Comparison of ENCODE assay signal across 7 mouse cellular contexts in genomic region chr6:49036275-49037267, GRCm38 (mm10). TPM values are rescaled to one million over a fixed set of nuclear protein-coding genes. Genes with fewer than 3 reads are reported as not detected.
A peak's percentile ranks its signal among the peaks of the same experiment; 100 is the strongest.
DNase-seq lines count a peak whose midpoint lies in the region; ATAC-seq and TF ChIP-seq lines count a peak whose summit lies in the region.

Gpnmb (plus strand) TSS chr6:49036546.

- H3K4me2 ChIP-seq in embryonic facial prominence, embryonic 14.5 days (ENCODE audit: low read depth, low read length) = peak within 1 kb of the TSS; percentile 46
- 0 out of 2 replicates have a peak within 1 kb of the TSS, but pooled peaks have one; percentile 14 for H3K4me2 ChIP-seq in midbrain, embryonic 16.5 days (ENCODE audit: low read length)

- no peak for TF ChIP-seq POLR2A in thymus, adult 2 months (IDR thresholded peaks at IDR 0.05; ENCODE audit: control insufficient read depth, extremely low read depth, insufficient read depth, low read length, poor library complexity)

- no peak for DNase-seq in thymus, adult 2 months
- no peak for DNase-seq in thymus, postnatal 36 days
- no peak for DNase-seq in embryonic facial prominence, embryonic 14.5 days (ENCODE audit: low spot score)
- DNase-seq in right cerebral cortex, postnatal 36 days (ENCODE audit: low spot score in 2 of 2) = no peak
- DNase-seq in left cerebral cortex, postnatal 36 days (ENCODE audit: low spot score in 2 of 2) = no peak

- H3K4me3 ChIP-seq in thymus, adult 2 months (ENCODE audit: control insufficient read depth, insufficient read depth, low read length) = peak within 1 kb of the TSS; percentile 8; the same call in 1 of the 2 replicates
- H3K4me3 ChIP-seq in embryonic facial prominence, embryonic 14.5 days (ENCODE audit: low read depth, low read length) = peak within 1 kb of the TSS; percentile 23
- H3K4me3 ChIP-seq in midbrain, embryonic 16.5 days (ENCODE audit: low read depth, low read length) = no peak within 1 kb of the TSS

- peaks cover 17% of the 10 kb centered on the region for H3K4me1 ChIP-seq in thymus, adult 2 months (replicated peaks; ENCODE audit: control insufficient read depth, insufficient read depth, low read length)
- 0 out of 2 replicates have a peak, but pooled peaks cover 3% of the 10 kb centered on the region for H3K4me1 ChIP-seq in embryonic facial prominence, embryonic 14.5 days (ENCODE audit: control insufficient read depth, insufficient read depth, low read length)
- H3K4me1 ChIP-seq in midbrain, embryonic 16.5 days (ENCODE audit: control insufficient read depth, insufficient read depth, low read length) = peaks cover 4% of the 10 kb centered on the region; the same call in 1 of the 2 replicates

- TF ChIP-seq CTCF in thymus, adult 2 months (IDR thresholded peaks at IDR 0.05; ENCODE audit: borderline replicate concordance, control insufficient read depth, extremely low read depth, insufficient read depth, low read length, poor library complexity) = no peak

- no peak within 1 kb of the TSS for H3K27ac ChIP-seq in thymus, adult 2 months (ENCODE audit: control insufficient read depth, insufficient read depth, low read length)
- no peak within 1 kb of the TSS for H3K27ac ChIP-seq in embryonic facial prominence, embryonic 14.5 days (replicated peaks; ENCODE audit: low read depth, low read length)
- no peak within 1 kb of the TSS for H3K27ac ChIP-seq in midbrain, embryonic 16.5 days (ENCODE audit: low read length)

- 0 out of 2 replicates have a peak, but pooled peaks have one; percentile 30 for ATAC-seq in embryonic facial prominence, embryonic 14.5 days (ENCODE audit: low read depth)
- ATAC-seq in inflammation-experienced regulatory T-cells, adult 6 months = peak; percentile 72
- no peak for ATAC-seq in midbrain, embryonic 16.5 days

- no peaks in the 10 kb centered on the region for H3K9me3 ChIP-seq in embryonic facial prominence, embryonic 14.5 days (ENCODE audit: control insufficient read depth, low read length)
- no peaks in the 10 kb centered on the region for H3K9me3 ChIP-seq in midbrain, embryonic 16.5 days (replicated peaks; ENCODE audit: control insufficient read depth, low read length, poor library complexity, severe bottlenecking)

- intact Hi-C loops in left cerebral cortex, postnatal 36 days (cut with DNase I) = no loop called here

- H3K36me3 ChIP-seq in thymus, adult 2 months (ENCODE audit: control insufficient read depth, insufficient read depth, low read length) = no peaks in the 10 kb centered on the region
- H3K36me3 ChIP-seq in embryonic facial prominence, embryonic 14.5 days (ENCODE audit: control insufficient read depth, insufficient read depth, low read length) = no peaks in the 10 kb centered on the region
- no peaks in the 10 kb centered on the region for H3K36me3 ChIP-seq in midbrain, embryonic 16.5 days (ENCODE audit: control insufficient read depth, insufficient read depth, low read length)

- no peaks in the 10 kb centered on the region for H3K27me3 ChIP-seq in thymus, adult 2 months (ENCODE audit: control insufficient read depth, insufficient read depth, low read length)
- H3K27me3 ChIP-seq in embryonic facial prominence, embryonic 14.5 days (replicated peaks; ENCODE audit: control insufficient read depth, insufficient read depth, low read length) = no peaks in the 10 kb centered on the region
- peaks cover 5% of the 10 kb centered on the region; the same call in 1 of the 2 replicates for H3K27me3 ChIP-seq in midbrain, embryonic 16.5 days (ENCODE audit: control insufficient read depth, insufficient read depth, low read depth, low read length)

- 36% methylated on average over 28 of the region's 28 CpGs for WGBS in thymus, adult 2 months
- WGBS in embryonic facial prominence, embryonic 14.5 days = 29% methylated on average over 28 of the region's 28 CpGs
- WGBS in midbrain, embryonic 16.5 days = 46% methylated on average over 28 of the region's 28 CpGs

- 0 out of 2 replicates have a peak within 1 kb of the TSS, but pooled peaks have one; percentile 15 for H3K9ac ChIP-seq in embryonic facial prominence, embryonic 14.5 days (ENCODE audit: low read depth, low read length)
- H3K9ac ChIP-seq in midbrain, embryonic 16.5 days (ENCODE audit: low read depth, low read length) = 0 out of 2 replicates have a peak within 1 kb of the TSS, but pooled peaks have one; percentile 31

RNA-seq across cellular contexts. Expression of gene Gpnmb, which starts in this region (rescaled TPM):
- polyA plus RNA-seq in thymus, adult 2 months (2012; rRNA removed) = 7.8 and 15.2 TPM in 2 replicates
- 1.2 and 1.6 TPM in 2 replicates for polyA plus RNA-seq in embryonic facial prominence, embryonic 14.5 days (2014; fragmentation: Nextera tagmentation; extraction: Ambion mirVana)
- polyA plus RNA-seq in inflammation-experienced regulatory T-cells, adult 6 months (2017; shearing (Covaris generic)) = 1 to 10 TPM; 1.2 to 3.5 (median 2.0) TPM
- polyA plus RNA-seq in midbrain, embryonic 16.5 days (2015; fragmentation: Nextera tagmentation; extraction: Ambion mirVana) = 0.63 and 0.70 TPM in 2 replicates
- total RNA-seq in left cerebral cortex, postnatal 36 days (2021) = 1 to 10 TPM; 1.1 to 1.8 TPM
